Mouse (Mus musculus) bone marrow macrophage, adult 2 months (primary cell): ENCODE results near the gene Fbxl20.

ENCODE experiments used
- CTCF ChIP-seq: IDR thresholded peaks from 2 replicates; pipeline ENCODE4 v1.5.1; 2012; ENCODE audit warnings: low read depth, mild to moderate bottlenecking, low read length, moderate library complexity
- POLR2A ChIP-seq: IDR thresholded peaks from 2 replicates; pipeline ENCODE4 v1.6.1; 2012; ENCODE audit warnings: mild to moderate bottlenecking, low read depth, low read length, borderline replicate concordance

- no peak for TF ChIP-seq POLR2A
- no peak for TF ChIP-seq CTCF
Observed at GRCm38 (mm10) chr11:98149786-98150624, at the start of gene Fbxl20.
